Mouse (Mus musculus): Measurements from ENCODE around the gene Crmp1.

DNA sequence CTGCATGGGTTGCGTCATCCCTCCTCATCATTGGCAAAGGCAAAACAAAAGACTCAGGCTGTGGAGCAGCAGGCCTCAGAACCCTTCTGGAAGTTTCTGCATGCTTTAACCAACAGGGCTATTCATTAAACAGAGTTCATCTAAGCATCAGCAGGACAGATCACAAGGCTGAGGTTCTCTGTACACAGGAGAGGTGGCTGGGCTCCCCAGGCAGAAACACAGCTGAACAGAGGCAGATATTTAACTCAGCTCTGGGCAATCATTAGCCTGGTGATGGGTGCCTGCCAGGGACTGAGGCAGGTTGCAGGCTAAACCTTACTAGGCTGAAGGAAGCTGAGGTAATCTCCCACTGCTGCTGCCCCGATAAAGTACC, 89.4 kb downstream of the Crmp1 start:
- TF ChIP-seq CTCF (IDR thresholded peaks at IDR 0.05; ENCODE audit: low read depth) (no peak), EP300 (IDR thresholded peaks at IDR 0.05; ENCODE audit: low read depth) (no peak)
